Mouse (Mus musculus) spleen, adult 12 weeks (tissue): Measurements from ENCODE around the gene Pcolce2.

Experiments used
- DNase-seq: peaks from one replicate; pipeline ENCODE4 v3.0.0; 2022; ENCODE audit warnings: low spot score

The Pcolce2 gene

DNA sequence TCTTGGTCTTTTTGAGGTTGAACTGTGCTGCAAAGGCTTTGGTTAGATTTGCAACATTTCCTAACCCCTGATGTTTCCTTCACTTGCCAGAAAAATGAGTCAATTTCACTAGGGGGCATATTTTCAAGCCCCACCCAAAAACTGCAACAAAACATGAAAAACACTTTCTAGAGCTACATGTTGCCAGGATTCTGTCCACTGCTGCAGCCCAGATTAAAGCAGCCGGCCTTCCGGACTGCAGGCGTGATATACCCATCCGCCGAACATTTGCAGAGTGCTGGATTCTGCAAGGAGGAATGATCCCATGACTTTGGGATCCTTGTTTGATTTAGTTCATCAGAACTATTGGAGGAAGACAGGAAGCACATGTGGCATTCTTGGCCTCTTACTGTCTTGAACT, 17.0 kb downstream of the Pcolce2 start:
- DNase-seq = no peak

DNA sequence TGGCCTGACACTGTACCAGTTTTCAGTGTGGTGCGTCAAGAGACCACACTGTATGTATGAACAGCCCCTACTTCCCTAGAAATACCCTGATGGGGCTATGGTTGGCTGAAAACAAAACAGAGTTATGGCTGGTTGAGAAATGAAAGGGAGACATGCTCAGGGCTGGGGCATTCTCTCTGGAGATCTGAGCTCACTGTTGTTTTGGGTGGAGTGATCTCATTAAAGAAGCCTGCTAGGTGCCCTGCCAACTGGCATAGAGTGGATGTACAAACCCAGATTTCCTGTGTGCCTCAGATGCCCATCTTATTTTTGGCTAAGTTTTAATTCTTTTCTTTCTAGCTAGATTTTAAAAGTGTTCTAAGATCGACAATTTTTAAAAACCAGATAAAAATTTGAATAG, 20.5 kb downstream of the Pcolce2 start:
- DNase-seq = no peak

DNA sequence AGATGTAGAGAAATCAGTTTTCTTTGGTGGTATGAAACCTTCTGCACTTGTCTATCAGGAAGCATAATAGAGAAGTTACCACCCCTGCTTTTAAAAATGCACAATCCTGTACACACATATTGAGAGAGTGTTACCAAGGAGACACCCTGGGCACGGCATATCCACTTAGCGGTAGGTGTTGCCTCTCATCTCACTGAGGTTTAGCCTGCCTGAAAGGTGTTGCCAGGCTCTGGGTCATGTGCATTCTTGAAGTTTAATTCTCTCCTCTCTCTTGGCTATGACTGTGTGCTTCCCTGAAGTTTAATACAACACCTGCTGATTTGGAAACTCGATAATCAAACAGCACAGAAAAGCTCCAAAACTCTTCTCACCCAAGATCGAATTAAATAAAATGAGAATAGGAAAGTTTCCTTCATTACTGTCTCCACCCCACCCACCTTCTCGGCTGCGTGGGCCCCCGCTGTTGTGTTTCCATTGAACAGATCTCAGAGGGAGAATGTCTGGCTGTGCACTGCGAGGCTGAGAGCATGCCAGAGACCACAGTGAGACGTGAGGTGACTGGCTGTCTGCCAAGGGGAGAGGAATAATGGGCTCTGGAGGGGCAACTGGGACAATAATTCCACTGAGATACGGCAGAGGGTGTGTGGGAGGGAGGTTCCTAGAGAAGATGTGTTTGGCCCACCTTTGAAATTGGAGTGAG, 27.0 kb downstream of the Pcolce2 start:
- DNase-seq = no peak

DNA sequence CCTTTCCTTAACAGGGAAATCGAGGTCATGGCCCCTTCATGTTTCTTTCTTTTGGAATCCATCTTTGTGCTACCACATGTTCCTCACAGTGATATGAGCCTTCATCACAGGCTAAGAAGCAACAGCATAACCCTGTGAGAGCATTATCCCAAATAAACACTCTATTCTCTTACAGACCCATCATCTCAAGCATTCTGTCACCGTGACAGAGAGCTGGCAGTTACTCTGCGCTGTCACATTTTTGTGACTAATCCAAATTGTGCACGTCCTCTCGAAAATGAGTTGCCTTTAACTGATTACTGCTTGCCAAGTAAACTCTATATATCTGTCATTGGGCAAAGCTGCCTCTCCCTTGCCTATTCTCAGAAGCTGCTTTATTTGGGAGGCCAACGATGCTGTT, 28.4 kb downstream of the Pcolce2 start:
- no peak for DNase-seq

DNA sequence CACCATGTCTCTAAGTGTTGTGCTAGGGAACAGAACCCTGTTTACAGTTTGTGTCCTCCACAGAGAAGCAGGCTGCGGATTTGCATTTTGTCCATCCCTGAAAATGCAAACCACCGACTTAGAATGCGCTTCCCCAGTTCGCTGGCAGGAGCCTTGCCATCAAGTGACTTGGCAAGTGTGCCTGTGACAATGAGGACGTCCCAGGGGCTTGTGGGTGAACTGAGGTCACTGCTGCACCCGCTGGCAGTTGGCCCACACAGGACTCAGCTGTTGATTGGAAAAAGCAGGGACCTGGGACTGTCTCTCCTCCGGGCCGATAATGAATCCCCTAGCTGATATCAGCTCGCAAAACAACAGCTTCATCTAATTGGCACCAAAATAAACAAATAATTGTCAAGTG, 30.4 kb downstream of the Pcolce2 start:
- DNase-seq = no peak

DNA sequence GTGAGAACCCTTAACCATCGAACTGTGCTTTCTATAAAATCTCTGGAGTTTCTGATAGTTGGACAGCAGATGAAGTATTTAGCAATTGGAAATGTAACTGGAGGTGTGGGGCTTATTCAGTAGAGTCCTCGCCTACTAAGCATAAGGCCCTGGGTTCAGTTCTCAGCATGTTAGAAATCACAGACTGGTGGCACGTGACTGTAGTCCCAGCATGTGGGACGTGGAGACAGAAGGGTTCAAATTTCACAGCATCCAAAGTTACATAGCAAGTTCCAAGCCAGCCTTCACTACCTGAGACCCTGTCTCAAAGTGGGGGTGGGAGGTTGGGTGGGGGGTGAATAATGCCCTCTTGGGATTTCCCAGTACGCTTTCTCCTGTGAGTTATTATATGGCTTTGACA, 30.9 kb downstream of the Pcolce2 start:
- DNase-seq = no peak

DNA sequence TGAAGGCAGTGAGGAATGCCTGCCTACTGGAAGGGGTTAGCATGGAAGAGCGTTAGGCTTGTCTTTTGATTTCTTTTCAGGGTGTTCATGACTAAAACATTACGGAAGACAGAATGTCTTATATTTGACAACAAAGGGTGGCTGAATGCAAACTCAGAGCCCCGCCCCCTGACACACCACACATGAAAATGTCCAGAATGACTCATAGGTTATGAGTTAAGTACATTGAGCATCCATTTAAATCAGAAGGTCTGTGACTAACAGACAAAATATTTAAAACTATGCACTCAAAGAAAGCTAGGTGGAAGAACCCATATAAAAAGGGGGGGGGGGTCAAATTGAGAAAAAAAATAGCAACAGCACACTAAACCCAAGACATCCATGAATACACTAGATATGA, 34.9 kb downstream of the Pcolce2 start:
- DNase-seq = no peak

DNA sequence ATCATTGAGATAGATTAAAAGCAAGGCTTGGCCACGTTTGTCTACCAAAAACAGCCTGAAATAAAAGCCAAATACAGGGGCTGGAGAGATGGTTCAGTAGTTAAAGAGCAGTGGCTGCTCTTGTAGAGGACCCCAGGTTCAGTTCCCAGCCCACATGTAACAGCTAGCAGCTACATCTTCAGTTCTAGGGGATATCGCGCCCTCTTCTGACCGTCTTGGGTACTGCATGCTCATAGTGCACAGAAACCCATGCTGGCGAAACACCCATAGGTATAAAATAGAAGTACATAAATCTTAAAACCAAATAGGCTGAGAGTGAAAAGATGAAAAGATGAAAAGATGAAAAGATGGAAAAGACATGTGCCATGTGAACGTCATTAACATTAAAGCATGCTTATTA, 35.4 kb downstream of the Pcolce2 start:
- peak; percentile 5 for DNase-seq

DNA sequence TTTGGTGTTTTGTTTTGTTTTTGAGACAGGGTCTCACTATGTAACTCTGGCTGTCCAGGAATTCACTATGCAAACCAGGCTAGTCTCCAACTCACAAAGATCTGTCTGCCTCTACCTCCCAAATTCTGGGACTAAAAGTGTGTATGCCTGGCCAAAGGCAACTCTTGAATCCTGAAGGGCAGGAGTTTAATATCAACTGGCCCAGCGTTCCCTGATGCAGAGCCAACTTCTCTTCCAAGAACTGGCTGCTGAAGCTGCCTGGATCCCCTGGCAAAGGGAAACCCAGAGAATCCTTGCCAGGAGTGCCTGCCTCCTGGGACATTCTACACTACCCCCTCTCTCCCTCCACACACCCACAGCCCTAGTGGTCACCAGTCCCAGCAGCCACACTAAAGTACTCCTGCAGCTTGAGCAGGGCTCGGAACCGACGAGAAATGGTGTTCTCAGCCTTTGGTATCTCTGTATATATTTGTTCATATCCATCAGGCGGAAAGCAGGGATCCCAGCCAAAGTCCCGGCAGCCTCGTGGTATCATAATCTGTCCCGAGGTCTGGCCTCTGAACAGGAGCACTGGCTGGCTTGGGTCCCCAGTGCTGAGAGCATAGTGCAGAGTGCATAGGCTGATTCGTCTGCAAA, 37.8 kb downstream of the Pcolce2 start:
- no peak for DNase-seq

DNA sequence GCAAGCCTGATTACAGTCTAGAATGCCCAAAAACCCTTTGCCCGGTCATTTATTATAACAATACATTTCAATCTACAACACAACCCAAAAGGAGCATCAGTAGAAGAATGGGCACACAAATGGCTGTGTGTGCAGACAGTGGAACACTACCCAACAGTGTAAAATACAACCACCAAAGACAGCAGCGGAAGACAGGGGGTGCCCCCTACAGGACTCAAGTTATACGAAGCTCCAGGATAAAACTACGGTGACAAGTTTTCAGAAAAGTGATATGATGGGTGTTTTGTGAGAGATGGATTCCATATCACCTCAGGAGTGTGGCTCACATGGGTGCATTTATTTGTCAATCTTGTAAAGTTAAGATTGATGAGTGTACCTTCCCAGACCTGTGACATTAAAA, 38.6 kb downstream of the Pcolce2 start:
- DNase-seq = no peak

DNA sequence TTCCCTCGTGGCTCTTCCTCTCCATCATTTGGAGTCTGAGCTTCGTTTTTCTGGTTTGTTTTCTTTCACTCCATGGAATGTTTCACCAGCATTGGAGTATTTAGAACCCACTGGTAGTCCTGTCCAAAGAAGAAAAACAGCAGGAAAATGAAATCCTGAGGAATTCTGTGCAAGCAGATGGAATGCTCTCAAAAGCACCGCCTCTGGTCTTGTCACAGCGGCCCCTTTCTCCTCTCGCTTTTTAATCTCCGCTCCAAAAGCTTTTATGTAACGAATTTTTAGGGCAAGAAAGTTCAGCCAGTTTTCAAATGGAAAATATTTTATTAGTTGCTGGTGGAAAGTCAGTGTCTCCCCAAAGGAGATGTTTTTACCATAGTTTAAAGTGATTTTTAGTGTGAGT, 42.6 kb downstream of the Pcolce2 start:
- no peak for DNase-seq

DNA sequence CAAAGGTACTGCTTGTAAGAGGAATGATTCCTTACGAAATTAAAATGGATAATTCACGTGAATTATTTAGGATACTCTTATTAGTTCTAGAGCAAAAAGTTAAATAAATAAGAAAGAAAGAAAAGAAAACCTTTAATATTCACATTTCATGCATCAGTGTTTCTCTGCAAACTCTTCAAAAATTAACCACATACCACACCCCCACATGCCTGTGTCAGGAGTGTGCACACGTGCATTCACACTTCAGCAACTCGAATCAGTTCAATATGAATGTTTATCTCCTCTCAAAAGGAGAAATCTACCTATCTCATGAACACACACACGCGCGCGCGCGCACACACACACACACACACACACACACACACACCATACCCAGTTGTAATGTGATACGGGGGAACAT, 43.3 kb downstream of the Pcolce2 start:
- no peak for DNase-seq

DNA sequence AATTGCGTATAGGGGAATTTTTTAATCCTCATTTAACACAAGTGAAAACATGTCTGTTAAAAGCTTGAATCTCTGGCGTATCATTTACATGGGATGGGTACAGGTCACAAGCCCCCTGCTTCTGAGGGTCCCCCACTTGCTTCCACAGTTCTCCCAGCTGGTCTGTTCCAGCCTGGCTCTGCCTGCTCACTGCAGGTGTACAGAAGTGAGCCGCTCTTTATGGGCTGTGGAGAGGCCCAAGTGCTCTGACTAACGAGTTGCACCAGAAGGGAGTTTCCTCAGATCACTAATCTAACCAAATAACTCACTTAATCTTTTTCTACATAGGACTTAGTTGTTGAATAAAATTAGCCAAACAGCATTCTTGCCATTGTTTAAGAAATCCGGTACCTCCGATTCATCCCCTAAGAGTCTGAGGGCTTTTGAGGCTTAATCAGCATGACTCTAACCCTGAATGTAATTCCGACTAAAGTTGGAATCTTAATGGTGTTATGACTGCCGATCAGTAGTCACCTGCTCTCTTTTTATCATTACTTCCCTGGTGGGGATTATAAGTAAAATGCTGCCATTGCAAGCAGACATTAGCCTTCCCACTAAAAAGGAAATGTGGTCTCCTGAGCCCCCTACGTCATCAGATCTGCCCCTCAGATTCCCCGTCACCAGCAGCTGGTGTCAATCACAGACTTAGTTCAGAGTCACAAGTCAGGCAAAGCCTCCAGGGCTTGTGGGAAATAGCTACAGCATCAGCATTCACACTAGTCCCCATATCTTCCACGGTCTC, 48.4 kb downstream of the Pcolce2 start:
- DNase-seq = no peak

DNA sequence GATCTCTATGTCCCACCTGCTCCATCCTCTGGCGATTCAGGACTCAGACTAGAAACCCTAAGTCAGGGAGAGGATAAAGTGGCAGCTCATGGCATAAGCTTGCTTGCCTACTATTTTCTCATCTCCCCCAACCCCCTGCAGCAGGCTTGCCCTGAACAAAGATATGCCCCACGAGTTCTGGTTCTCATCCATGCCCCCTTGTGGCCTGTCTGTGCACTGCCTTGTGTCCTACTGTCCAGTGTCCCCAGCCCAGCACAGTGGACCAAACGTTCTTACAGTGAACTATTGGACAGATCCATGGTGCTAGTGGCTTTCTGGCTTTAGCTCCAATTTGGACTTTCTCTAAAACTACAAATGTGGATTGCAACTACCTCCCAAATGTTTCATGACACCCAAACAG, 50.7 kb downstream of the Pcolce2 start:
- no peak for DNase-seq

DNA sequence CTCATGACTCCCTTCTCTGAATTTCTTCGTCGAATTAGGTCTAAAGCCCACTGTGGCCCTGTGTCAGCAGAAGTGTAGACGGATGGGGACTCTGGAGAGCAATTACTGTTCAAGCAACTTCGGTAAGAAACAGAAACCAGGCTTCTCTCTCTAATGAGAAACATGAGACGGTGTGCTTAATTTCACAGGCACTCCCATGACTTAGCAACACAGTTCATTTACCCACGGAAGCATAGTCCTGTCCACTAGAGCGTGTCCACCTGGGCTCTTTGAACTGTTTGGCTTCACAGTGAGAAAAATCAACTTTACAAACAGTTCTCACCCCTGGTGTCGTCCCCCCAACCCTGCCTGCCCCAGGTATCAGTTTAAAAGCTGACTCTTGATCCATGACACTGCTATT, 55.4 kb downstream of the Pcolce2 start:
- DNase-seq = no peak

DNA sequence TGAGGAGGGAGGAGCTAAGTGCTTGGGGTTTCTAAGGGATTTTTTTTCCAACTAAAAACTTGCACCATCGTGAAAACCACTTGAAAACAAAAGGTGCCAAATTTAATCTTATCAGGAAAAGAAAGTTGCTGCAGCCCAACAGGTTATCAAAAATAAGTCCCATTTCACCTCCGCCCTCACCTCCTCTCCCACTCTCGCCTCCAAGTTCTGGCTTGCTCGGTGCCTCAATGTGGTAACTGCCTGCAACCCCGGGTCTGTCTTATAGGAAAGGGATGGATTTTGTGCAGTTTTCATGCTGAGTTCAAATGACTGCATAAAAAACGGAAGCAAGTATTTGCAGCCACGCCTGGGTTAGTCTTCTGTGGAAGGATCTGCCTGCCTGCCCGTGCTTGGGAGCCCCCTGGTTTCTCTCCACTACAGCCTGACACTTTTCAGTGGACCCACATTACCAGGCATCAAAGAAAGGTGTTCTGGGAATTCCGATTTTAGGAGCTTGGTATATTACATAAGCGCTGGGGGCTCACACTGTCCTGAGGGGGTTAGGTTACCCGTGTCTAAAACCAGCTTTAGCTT, 56.2 kb downstream of the Pcolce2 start:
- DNase-seq = no peak

DNA sequence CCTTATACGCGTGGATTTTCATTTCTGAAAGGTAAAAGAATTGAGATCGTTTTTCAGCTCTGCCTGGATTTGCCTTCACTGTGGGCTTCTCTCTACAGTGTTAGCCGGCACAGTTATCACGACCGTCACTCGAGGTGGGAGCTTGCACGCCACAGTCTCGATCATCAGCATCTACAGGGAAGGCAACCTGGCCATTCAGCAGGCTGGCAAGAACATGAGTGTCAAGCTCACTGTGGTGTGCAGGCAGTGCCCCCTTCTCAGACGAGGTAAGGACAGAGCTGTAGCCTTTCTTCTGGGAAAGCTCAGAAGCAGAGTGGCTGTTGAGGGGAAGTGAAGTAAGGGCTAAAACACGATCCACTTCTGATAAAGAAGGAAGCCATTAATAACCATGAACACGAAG, 57.1 kb downstream of the Pcolce2 start:
- no peak for DNase-seq

DNA sequence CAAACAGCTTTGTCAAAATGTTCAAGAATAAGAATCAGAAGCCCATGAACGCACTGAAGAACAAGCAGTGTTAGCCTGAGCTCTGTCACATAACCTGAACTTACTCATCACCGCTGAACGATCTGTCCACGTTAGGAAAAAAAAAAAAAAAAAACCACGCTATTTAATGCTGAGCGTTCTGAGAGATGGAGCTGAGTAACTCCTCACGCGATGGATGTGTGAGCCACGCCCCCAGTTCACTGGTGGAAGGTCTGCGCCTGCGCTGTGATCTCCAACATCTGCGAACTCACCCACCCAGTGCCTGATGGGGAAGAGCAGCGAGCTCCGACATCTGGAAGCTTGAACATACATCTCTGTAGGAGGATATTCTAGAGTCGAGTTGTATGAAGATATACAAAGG, 57.6 kb downstream of the Pcolce2 start:
- DNase-seq = no peak

DNA sequence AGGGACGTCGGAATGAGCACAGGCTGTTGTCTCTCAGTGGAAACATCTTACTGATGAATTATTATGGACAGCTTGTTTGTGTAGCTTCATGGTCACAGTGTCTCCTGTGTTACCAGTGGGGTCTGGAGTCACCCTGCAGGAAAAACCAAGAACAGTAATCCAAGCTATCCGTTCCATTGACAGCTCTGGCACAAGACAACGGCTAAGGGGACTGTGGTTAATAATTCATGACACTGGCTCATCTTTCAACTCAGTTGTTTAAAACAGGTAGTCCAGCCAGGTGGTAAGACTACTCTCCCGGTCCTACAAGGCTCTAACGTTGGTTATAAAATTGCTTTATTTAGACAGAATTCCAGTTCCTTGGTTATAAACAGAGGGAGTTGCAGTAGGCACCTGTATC, 59.2 kb downstream of the Pcolce2 start:
- no peak for DNase-seq

DNA sequence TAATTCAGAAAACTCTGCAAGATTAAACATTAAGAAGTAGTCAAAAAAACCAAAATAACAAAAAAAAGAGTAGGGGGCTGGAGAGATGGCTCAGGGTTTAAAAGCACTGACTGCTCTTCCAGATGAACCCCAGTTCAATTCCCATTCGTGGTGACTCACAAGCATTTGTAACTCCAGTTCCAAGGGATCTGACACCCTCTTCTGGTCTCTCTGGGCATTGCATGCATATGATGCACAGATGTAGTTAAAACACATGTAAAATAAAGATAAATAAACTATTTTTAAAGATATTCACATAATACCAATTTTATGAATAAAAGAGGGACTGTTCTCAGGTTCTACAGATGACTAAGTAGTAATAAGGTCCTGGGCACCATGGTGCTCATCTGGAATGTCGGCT, 60.4 kb downstream of the Pcolce2 start:
- peak; percentile 8 for DNase-seq

DNA sequence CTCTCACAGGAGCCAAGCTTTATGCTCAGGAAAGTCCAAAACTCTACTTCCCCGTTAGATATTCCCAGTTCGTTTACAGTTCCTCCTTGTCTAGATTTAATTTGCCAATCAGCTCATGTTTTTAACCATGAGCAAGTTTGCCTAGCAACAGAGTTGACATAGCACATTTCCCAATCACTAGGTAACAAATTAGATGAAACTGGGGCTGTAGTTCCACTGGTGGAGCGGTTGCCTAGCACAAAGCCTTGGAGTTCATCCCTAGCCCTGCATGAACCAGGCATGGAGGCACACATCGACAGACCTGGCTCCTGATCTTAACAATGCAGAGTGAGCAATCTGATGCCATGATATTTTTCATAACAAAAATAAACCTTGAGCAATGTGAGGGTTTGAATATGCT, 61.9 kb downstream of the Pcolce2 start:
- DNase-seq = no peak

DNA sequence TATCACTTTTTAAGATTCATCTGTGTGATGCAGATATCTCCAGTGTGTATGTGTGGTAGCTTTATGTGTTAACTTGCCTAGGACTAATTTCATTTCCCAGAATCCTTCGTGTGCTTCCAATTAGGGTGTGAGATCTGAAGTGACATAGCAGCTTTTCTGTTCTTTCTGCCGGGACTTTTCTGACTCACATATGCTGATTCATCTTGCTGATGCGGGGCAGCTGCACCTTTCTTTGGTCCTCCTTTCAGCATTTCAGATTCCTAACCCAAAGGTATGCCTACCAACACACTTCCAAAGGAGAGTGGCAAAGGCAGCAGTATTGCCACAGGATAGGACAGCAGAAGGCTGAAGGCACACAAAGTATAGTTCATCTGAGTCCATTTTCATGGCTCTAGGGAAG, 66.7 kb downstream of the Pcolce2 start:
- DNase-seq = no peak

DNA sequence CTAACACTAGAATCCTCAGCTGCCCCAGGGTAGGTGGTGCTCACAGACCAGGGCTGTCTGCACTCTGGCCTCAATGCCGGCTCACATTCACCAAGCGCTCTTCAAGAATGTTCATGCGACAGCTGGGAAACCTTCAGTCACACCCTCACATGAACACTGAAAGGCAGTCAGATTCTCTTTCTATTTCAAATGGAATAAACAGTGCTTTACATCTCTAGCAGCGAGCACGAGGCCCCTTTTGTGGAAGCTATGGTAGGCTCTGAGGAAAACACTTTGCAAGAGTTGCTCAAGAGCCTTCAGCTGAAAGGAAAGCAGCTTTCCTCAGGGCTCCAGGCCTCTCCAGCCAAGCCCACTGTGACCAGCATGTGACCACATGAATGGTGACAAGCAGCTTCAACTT, 68.0 kb downstream of the Pcolce2 start:
- DNase-seq = no peak
